Mouse (Mus musculus) lung, postnatal 0 days (tissue): ENCODE results near the gene Catip.

Experiments
- CTCF ChIP-seq: IDR thresholded peaks from 2 replicates; pipeline ENCODE4 v1.5.1; 2016; ENCODE audit warnings: antibody characterized with exemption, mild to moderate bottlenecking
- EP300 ChIP-seq: IDR thresholded peaks from 2 replicates; pipeline ENCODE4 v1.6.1; 2016; ENCODE audit warnings: antibody characterized with exemption, mild to moderate bottlenecking, control low read depth

- no peak for TF ChIP-seq CTCF
- no peak for TF ChIP-seq EP300
Measured at GRCm38 (mm10) chr1:74344163-74344916, 17.6 kb upstream of the Catip start.
